Mouse (Mus musculus): ENCODE data around the gene Eif2ak4. TPM values are rescaled to one million over a fixed set of nuclear protein-coding genes. Genes with fewer than 3 reads are reported as not detected.

Eif2ak4 gene
- polyA plus RNA-seq (2012; rRNA removed), result 21.5 and 23.0 TPM in 2 replicates

DNA sequence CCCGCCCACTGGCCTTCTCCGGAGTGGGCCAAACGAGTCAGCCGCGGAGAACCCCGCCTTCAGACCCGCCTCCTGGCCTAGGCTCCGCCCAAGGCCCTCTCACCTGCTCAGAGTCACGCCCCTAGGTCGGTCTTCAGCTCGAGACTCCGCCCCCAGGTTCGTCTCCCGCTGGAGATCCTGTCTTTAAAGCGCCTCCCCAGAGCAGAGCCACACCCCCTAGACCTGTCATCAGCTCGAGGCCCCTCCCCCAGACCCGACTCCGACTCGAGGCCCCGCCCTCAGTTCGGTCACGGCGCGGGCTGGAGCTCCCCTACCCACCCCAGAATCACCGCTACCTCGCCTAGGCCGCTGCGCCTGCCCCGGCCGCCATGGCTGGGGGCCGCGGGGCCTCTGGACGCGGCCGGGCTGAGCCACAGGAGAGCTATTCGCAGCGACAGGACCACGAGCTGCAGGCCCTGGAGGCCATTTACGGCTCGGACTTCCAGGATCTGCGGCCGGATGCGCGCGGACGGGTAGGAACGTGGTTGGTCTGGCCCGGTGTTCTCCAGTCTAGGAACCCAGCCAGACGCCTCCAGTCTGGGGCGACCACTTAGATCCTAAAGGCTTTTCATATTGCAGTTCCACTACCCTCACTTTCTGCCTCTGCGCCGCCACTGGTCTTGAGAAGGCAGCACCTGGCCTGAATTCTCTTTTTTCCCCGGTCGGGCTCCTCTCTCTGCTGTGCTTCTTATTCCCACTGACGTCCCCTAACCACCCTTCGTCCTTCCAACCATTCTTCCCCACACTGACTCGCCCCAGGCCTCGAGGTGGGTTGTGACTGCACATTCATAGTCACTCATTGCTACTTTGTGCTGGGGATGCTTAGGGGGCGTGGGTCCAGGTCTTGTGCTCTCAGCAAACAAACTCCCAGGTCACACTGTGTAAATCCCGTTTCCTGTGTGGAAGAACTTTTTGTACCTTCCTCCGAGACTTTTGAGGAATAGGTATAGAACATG is at the start of gene Eif2ak4:
Gene Eif2ak4 (plus strand): TSS at position 278 of the 995 bp plus-strand sequence.
- under 1% methylated on average over 61 of the region's 61 CpGs for WGBS
- H3K4me3 ChIP-seq (replicated peaks; ENCODE audit: insufficient read depth, low read depth, low read length), result peak within 1 kb of the TSS; percentile 95
- H3K27ac ChIP-seq (ENCODE audit: insufficient read depth, low read length), result peak within 1 kb of the TSS; percentile 89
- no peaks in the 10 kb centered on the region for H3K27me3 ChIP-seq (ENCODE audit: control insufficient read depth, insufficient read depth, low read length)
- TF ChIP-seq POLR2A (IDR thresholded peaks at IDR 0.05; ENCODE audit: borderline replicate concordance, insufficient read depth, low read length) (peak; percentile 62; the same call in 1 of the 2 replicates), CTCF (IDR thresholded peaks at IDR 0.05; ENCODE audit: borderline replicate concordance, insufficient read depth, low read depth, low read length) (no peak)
- DNase-seq, result peak; percentile 99 to 100
- H3K4me1 ChIP-seq (ENCODE audit: control insufficient read depth, insufficient read depth, low read length), result no peaks in the 10 kb centered on the region

GRCm38 (mm10) chr2:118341295-118341694 is 47.1 kb upstream of the Eif2ak4 start:
- no peak for DNase-seq
- TF ChIP-seq POLR2A (IDR thresholded peaks at IDR 0.05; ENCODE audit: borderline replicate concordance, insufficient read depth, low read length) (no peak), CTCF (IDR thresholded peaks at IDR 0.05; ENCODE audit: borderline replicate concordance, insufficient read depth, low read depth, low read length) (no peak)
- Histone ChIP-seq H3K4me1 (ENCODE audit: control insufficient read depth, insufficient read depth, low read length) (no peaks in the 10 kb centered on the region), H3K4me3 (replicated peaks; ENCODE audit: insufficient read depth, low read depth, low read length) (no peak overlapping the region), H3K27me3 (ENCODE audit: control insufficient read depth, insufficient read depth, low read length) (no peaks in the 10 kb centered on the region), H3K27ac (ENCODE audit: insufficient read depth, low read length) (no peak overlapping the region)
- WGBS, result 83% methylated on average over 7 of the region's 7 CpGs

DNA sequence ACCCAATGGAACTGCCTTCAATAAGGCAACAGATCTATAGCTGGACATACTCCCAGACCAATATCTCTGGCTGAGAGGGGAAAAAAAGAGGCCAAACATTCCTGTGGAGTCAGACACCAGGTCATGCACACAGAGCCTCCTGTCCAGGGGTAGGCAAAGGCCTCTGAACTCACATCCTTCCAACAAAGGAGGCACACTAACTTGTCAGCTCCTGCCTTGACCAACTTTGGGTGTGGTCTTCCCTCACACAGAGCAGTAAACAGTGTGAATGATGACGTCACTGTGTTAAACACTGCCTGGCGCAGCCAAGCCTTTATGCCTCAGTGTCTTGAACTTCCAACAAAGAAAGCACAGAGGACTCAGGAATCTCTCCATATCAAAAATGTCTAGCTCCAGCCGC is 44.5 kb upstream of the Eif2ak4 start:
- H3K4me1 ChIP-seq (ENCODE audit: control insufficient read depth, insufficient read depth, low read length), result no peaks in the 10 kb centered on the region
- H3K27me3 ChIP-seq (ENCODE audit: control insufficient read depth, insufficient read depth, low read length), result no peaks in the 10 kb centered on the region
- no peak overlapping the region for H3K27ac ChIP-seq (ENCODE audit: insufficient read depth, low read length)
- H3K4me3 ChIP-seq (replicated peaks; ENCODE audit: insufficient read depth, low read depth, low read length), result no peak overlapping the region
- DNase-seq, result no peak
- 76% methylated on average over 3 of the region's 3 CpGs for WGBS
- TF ChIP-seq POLR2A (IDR thresholded peaks at IDR 0.05; ENCODE audit: borderline replicate concordance, insufficient read depth, low read length), result no peak

GRCm38 (mm10) chr2:118345535-118345934 is 42.9 kb upstream of the Eif2ak4 start:
- 59% methylated on average over 1 of the region's 1 CpGs for WGBS
- no peaks in the 10 kb centered on the region for H3K27me3 ChIP-seq (ENCODE audit: control insufficient read depth, insufficient read depth, low read length)

DNA sequence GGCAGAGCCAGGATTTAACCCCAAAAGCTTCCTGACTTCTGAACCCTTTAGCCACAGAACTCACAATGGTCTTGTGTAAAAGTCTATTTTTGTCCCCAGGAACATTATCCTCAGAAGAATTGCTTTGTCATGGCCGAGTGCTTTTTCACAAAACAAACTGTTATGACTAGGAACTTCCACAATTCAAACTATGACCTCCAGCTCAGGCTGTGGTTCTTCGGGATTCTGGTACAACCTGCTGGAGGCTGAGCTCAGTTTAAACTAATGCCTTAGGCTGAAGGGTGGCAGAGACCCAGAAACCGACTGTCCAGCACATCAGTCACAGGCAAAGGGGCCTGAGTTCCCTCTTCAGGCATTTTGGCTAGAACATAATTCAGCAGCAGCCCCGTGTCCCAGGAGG is 34.9 kb upstream of the Eif2ak4 start:
- WGBS, result 24% methylated on average over 4 of the region's 4 CpGs
- no peak for DNase-seq
- no peaks in the 10 kb centered on the region for H3K27me3 ChIP-seq (ENCODE audit: control insufficient read depth, insufficient read depth, low read length)
- no peak for TF ChIP-seq POLR2A (IDR thresholded peaks at IDR 0.05; ENCODE audit: borderline replicate concordance, insufficient read depth, low read length)
- TF ChIP-seq CTCF (IDR thresholded peaks at IDR 0.05; ENCODE audit: borderline replicate concordance, insufficient read depth, low read depth, low read length), result no peak
- no peak overlapping the region for H3K4me3 ChIP-seq (replicated peaks; ENCODE audit: insufficient read depth, low read depth, low read length)
- no peak overlapping the region for H3K27ac ChIP-seq (ENCODE audit: insufficient read depth, low read length)
- no peaks in the 10 kb centered on the region; the same call in 1 of the 2 replicates for H3K4me1 ChIP-seq (ENCODE audit: control insufficient read depth, insufficient read depth, low read length)

More at GRCm38 (mm10) chr2:118345535-118345934, 42.9 kb upstream of the Eif2ak4 start:
- TF ChIP-seq POLR2A (IDR thresholded peaks at IDR 0.05; ENCODE audit: borderline replicate concordance, insufficient read depth, low read length), result no peak
- no peak for TF ChIP-seq CTCF (IDR thresholded peaks at IDR 0.05; ENCODE audit: borderline replicate concordance, insufficient read depth, low read depth, low read length)
- Histone ChIP-seq H3K4me1 (ENCODE audit: control insufficient read depth, insufficient read depth, low read length) (no peaks in the 10 kb centered on the region), H3K27ac (ENCODE audit: insufficient read depth, low read length) (no peak overlapping the region), H3K4me3 (replicated peaks; ENCODE audit: insufficient read depth, low read depth, low read length) (no peak overlapping the region)
- no peak for DNase-seq

DNA sequence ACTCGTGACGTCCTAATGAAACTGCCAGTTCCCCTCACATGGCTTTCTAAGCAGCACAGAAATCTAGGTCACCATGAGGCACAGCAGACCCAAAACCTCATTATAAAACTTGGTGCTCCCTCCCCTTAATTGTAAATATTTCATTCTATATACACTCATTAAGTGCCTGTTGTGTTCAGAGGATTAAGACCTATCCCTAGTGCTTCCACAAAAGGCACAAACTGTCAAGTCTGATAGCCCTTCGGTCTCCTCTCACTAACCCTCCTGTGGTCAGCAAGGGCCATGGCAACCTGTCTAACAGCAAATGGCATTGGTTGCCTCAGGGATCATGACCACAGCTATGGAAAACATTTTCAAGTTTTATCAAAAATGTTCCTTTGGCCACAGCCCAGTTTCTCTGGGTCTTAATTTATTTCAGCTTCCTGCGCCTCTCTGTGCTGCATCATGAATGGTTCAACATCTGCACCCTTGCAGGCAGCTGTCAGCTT is 34.5 kb upstream of the Eif2ak4 start:
- 62% methylated on average over 4 of the region's 4 CpGs for WGBS
- no peak overlapping the region for H3K4me3 ChIP-seq (replicated peaks; ENCODE audit: insufficient read depth, low read depth, low read length)
- no peak overlapping the region for H3K27ac ChIP-seq (ENCODE audit: insufficient read depth, low read length)
- no peak for DNase-seq
- no peaks in the 10 kb centered on the region for H3K27me3 ChIP-seq (ENCODE audit: control insufficient read depth, insufficient read depth, low read length)
- TF ChIP-seq POLR2A (IDR thresholded peaks at IDR 0.05; ENCODE audit: borderline replicate concordance, insufficient read depth, low read length) (no peak), CTCF (IDR thresholded peaks at IDR 0.05; ENCODE audit: borderline replicate concordance, insufficient read depth, low read depth, low read length) (no peak)
- no peaks in the 10 kb centered on the region; the same call in 1 of the 2 replicates for H3K4me1 ChIP-seq (ENCODE audit: control insufficient read depth, insufficient read depth, low read length)

- DNase-seq, result no peak
- WGBS, result 62% methylated on average over 6 of the region's 6 CpGs
Measured at GRCm38 (mm10) chr2:118355138-118355719, 33.2 kb upstream of the Eif2ak4 start.

More at GRCm38 (mm10) chr2:118355138-118355719, 33.2 kb upstream of the Eif2ak4 start:
- Histone ChIP-seq H3K4me3 (replicated peaks; ENCODE audit: insufficient read depth, low read depth, low read length) (no peak overlapping the region), H3K27ac (ENCODE audit: insufficient read depth, low read length) (no peak overlapping the region), H3K4me1 (ENCODE audit: control insufficient read depth, insufficient read depth, low read length) (no peaks in the 10 kb centered on the region; the same call in 1 of the 2 replicates), H3K27me3 (ENCODE audit: control insufficient read depth, insufficient read depth, low read length) (no peaks in the 10 kb centered on the region)
- TF ChIP-seq POLR2A (IDR thresholded peaks at IDR 0.05; ENCODE audit: borderline replicate concordance, insufficient read depth, low read length) (no peak), CTCF (IDR thresholded peaks at IDR 0.05; ENCODE audit: borderline replicate concordance, insufficient read depth, low read depth, low read length) (no peak)

All from cerebellum, adult 2 months (tissue).